Mouse (Mus musculus): ENCODE data around the gene Adap1.

GRCm38 (mm10) chr5:139373126-139373525, 47.7 kb upstream of the Adap1 start:
- TF ChIP-seq POLR2A (IDR thresholded peaks at IDR 0.05; ENCODE audit: extremely low read depth, insufficient read depth, low read length) = no peak
- no peak for TF ChIP-seq CTCF (IDR thresholded peaks at IDR 0.05; ENCODE audit: extremely low read depth, insufficient read depth, low read length)
